Mouse (Mus musculus): ENCODE data around the gene Zfp771. TPM values are rescaled to one million over a fixed set of nuclear protein-coding genes. Genes with fewer than 3 reads are reported as not detected.

The Zfp771 gene
- polyA plus RNA-seq, 1 experiment from 2014 or later, result 39.7 TPM

- no peak overlapping the region for H3K4me3 ChIP-seq (ENCODE audit: low read depth, low read length)
- WGBS (ENCODE audit: insufficient replicate concordance), result 54% methylated on average over 4 of the region's 4 CpGs
- ATAC-seq (replicated peaks; ENCODE audit: insufficient number of reproducible peaks, low FRiP score, low TSS enrichment), result no peak
- no peaks in the 10 kb centered on the region for H3K27me3 ChIP-seq (ENCODE audit: control insufficient read depth, insufficient read depth, low read length)
- H3K4me1 ChIP-seq (ENCODE audit: control insufficient read depth, insufficient read depth, low read length), result no peaks in the 10 kb centered on the region; the same call in 1 of the 2 replicates
- no peaks in the 10 kb centered on the region for H3K36me3 ChIP-seq (ENCODE audit: control insufficient read depth, insufficient read depth, low read length)
- H3K27ac ChIP-seq (ENCODE audit: low read depth, low read length), result no peak overlapping the region
- H3K9me3 ChIP-seq (replicated peaks; ENCODE audit: control insufficient read depth, low read length), result no peaks in the 10 kb centered on the region
- H3K9ac ChIP-seq (ENCODE audit: low read depth, low read length), result no peak overlapping the region
- H3K4me2 ChIP-seq, result no peak overlapping the region
Measured at GRCm38 (mm10) chr7:127281114-127281513, 37.0 kb downstream of the Zfp771 start.

GRCm38 (mm10) chr7:127282190-127282589 lies 38.1 kb downstream of the Zfp771 start:
- Histone ChIP-seq H3K27me3 (ENCODE audit: control insufficient read depth, insufficient read depth, low read length) (no peaks in the 10 kb centered on the region), H3K27ac (ENCODE audit: low read depth, low read length) (no peak overlapping the region), H3K36me3 (ENCODE audit: control insufficient read depth, insufficient read depth, low read length) (no peaks in the 10 kb centered on the region), H3K9ac (ENCODE audit: low read depth, low read length) (no peak overlapping the region), H3K9me3 (replicated peaks; ENCODE audit: control insufficient read depth, low read length) (no peaks in the 10 kb centered on the region), H3K4me1 (ENCODE audit: control insufficient read depth, insufficient read depth, low read length) (no peaks in the 10 kb centered on the region; the same call in 1 of the 2 replicates), H3K4me2 (no peak overlapping the region), H3K4me3 (ENCODE audit: low read depth, low read length) (no peak overlapping the region)
- 76% methylated on average over 2 of the region's 2 CpGs for WGBS (ENCODE audit: insufficient replicate concordance)
- no peak for ATAC-seq (replicated peaks; ENCODE audit: insufficient number of reproducible peaks, low FRiP score, low TSS enrichment)

GRCm38 (mm10) chr7:127285154-127285553 lies 41.1 kb downstream of the Zfp771 start:
- Histone ChIP-seq H3K27me3 (ENCODE audit: control insufficient read depth, insufficient read depth, low read length) (no peaks in the 10 kb centered on the region), H3K4me1 (ENCODE audit: control insufficient read depth, insufficient read depth, low read length) (no peaks in the 10 kb centered on the region; the same call in 1 of the 2 replicates), H3K9ac (ENCODE audit: low read depth, low read length) (no peak overlapping the region), H3K9me3 (replicated peaks; ENCODE audit: control insufficient read depth, low read length) (peaks cover 10% of the 10 kb centered on the region), H3K4me2 (no peak overlapping the region), H3K36me3 (ENCODE audit: control insufficient read depth, insufficient read depth, low read length) (no peaks in the 10 kb centered on the region), H3K27ac (ENCODE audit: low read depth, low read length) (no peak overlapping the region), H3K4me3 (ENCODE audit: low read depth, low read length) (no peak overlapping the region)
- ATAC-seq (replicated peaks; ENCODE audit: insufficient number of reproducible peaks, low FRiP score, low TSS enrichment), result no peak
- WGBS (ENCODE audit: insufficient replicate concordance), result 54% methylated on average over 10 of the region's 10 CpGs

- 58% methylated on average over 1 of the region's 1 CpGs for WGBS (ENCODE audit: insufficient replicate concordance)
- no peak for ATAC-seq (replicated peaks; ENCODE audit: insufficient number of reproducible peaks, low FRiP score, low TSS enrichment)
Measured at GRCm38 (mm10) chr7:127287940-127288339, 43.9 kb downstream of the Zfp771 start.

GRCm38 (mm10) chr7:127289306-127289705 lies 45.2 kb downstream of the Zfp771 start:
- no peaks in the 10 kb centered on the region for H3K27me3 ChIP-seq (ENCODE audit: control insufficient read depth, insufficient read depth, low read length)
- H3K9me3 ChIP-seq (replicated peaks; ENCODE audit: control insufficient read depth, low read length), result peaks cover 10% of the 10 kb centered on the region
- no peak overlapping the region for H3K4me2 ChIP-seq
- H3K9ac ChIP-seq (ENCODE audit: low read depth, low read length), result no peak overlapping the region
- WGBS (ENCODE audit: insufficient replicate concordance), result 87% methylated on average over 2 of the region's 2 CpGs
- no peaks in the 10 kb centered on the region for H3K36me3 ChIP-seq (ENCODE audit: control insufficient read depth, insufficient read depth, low read length)
- ATAC-seq (replicated peaks; ENCODE audit: insufficient number of reproducible peaks, low FRiP score, low TSS enrichment), result no peak
- no peak overlapping the region for H3K27ac ChIP-seq (ENCODE audit: low read depth, low read length)
- H3K4me1 ChIP-seq (ENCODE audit: control insufficient read depth, insufficient read depth, low read length), result no peaks in the 10 kb centered on the region
- no peak overlapping the region for H3K4me3 ChIP-seq (ENCODE audit: low read depth, low read length)

More at GRCm38 (mm10) chr7:127287940-127288339, 43.9 kb downstream of the Zfp771 start:
- Histone ChIP-seq H3K36me3 (ENCODE audit: control insufficient read depth, insufficient read depth, low read length) (no peaks in the 10 kb centered on the region), H3K4me3 (ENCODE audit: low read depth, low read length) (no peak overlapping the region), H3K27ac (ENCODE audit: low read depth, low read length) (no peak overlapping the region), H3K4me2 (no peak overlapping the region), H3K9ac (ENCODE audit: low read depth, low read length) (no peak overlapping the region), H3K9me3 (replicated peaks; ENCODE audit: control insufficient read depth, low read length) (peaks cover 10% of the 10 kb centered on the region), H3K27me3 (ENCODE audit: control insufficient read depth, insufficient read depth, low read length) (no peaks in the 10 kb centered on the region), H3K4me1 (ENCODE audit: control insufficient read depth, insufficient read depth, low read length) (no peaks in the 10 kb centered on the region)

- Histone ChIP-seq H3K36me3 (ENCODE audit: control insufficient read depth, insufficient read depth, low read length) (no peaks in the 10 kb centered on the region), H3K4me1 (ENCODE audit: control insufficient read depth, insufficient read depth, low read length) (no peaks in the 10 kb centered on the region), H3K27ac (ENCODE audit: low read depth, low read length) (no peak overlapping the region), H3K4me3 (ENCODE audit: low read depth, low read length) (no peak overlapping the region), H3K9ac (ENCODE audit: low read depth, low read length) (no peak overlapping the region), H3K4me2 (no peak overlapping the region), H3K27me3 (ENCODE audit: control insufficient read depth, insufficient read depth, low read length) (no peaks in the 10 kb centered on the region), H3K9me3 (replicated peaks; ENCODE audit: control insufficient read depth, low read length) (peaks cover 10% of the 10 kb centered on the region)
- ATAC-seq (replicated peaks; ENCODE audit: insufficient number of reproducible peaks, low FRiP score, low TSS enrichment), result no peak
- WGBS (ENCODE audit: insufficient replicate concordance), result 67% methylated on average over 8 of the region's 8 CpGs
Measured at GRCm38 (mm10) chr7:127290142-127290541, 46.1 kb downstream of the Zfp771 start.

GRCm38 (mm10) chr7:127296098-127296497 lies 52.0 kb downstream of the Zfp771 start, which contains the start of gene Itgal:
Gene Itgal (plus strand): TSS chr7:127296260.
- 69% methylated on average over 11 of the region's 11 CpGs for WGBS (ENCODE audit: insufficient replicate concordance)
- ATAC-seq (replicated peaks; ENCODE audit: insufficient number of reproducible peaks, low FRiP score, low TSS enrichment), result no peak
- no peak within 1 kb of the TSS for H3K4me3 ChIP-seq (ENCODE audit: low read depth, low read length)

GRCm38 (mm10) chr7:127296786-127297555 lies 52.9 kb downstream of the Zfp771 start:
- H3K9ac ChIP-seq (ENCODE audit: low read depth, low read length), result no peak overlapping the region
- 80% methylated on average over 5 of the region's 5 CpGs for WGBS (ENCODE audit: insufficient replicate concordance)
- H3K36me3 ChIP-seq (ENCODE audit: control insufficient read depth, insufficient read depth, low read length), result no peaks in the 10 kb centered on the region
- ATAC-seq (replicated peaks; ENCODE audit: insufficient number of reproducible peaks, low FRiP score, low TSS enrichment), result no peak
- H3K27me3 ChIP-seq (ENCODE audit: control insufficient read depth, insufficient read depth, low read length), result no peaks in the 10 kb centered on the region
- no peak overlapping the region for H3K4me3 ChIP-seq (ENCODE audit: low read depth, low read length)
- H3K27ac ChIP-seq (ENCODE audit: low read depth, low read length), result no peak overlapping the region
- H3K9me3 ChIP-seq (replicated peaks; ENCODE audit: control insufficient read depth, low read length), result no peaks in the 10 kb centered on the region
- no peak overlapping the region for H3K4me2 ChIP-seq
- no peaks in the 10 kb centered on the region for H3K4me1 ChIP-seq (ENCODE audit: control insufficient read depth, insufficient read depth, low read length)

More at GRCm38 (mm10) chr7:127296098-127296497, 52.0 kb downstream of the Zfp771 start, which contains the start of gene Itgal:
- Histone ChIP-seq H3K9ac (ENCODE audit: low read depth, low read length) (no peak within 1 kb of the TSS), H3K4me1 (ENCODE audit: control insufficient read depth, insufficient read depth, low read length) (no peaks in the 10 kb centered on the region), H3K9me3 (replicated peaks; ENCODE audit: control insufficient read depth, low read length) (no peaks in the 10 kb centered on the region), H3K27ac (ENCODE audit: low read depth, low read length) (no peak within 1 kb of the TSS), H3K36me3 (ENCODE audit: control insufficient read depth, insufficient read depth, low read length) (no peaks in the 10 kb centered on the region), H3K27me3 (ENCODE audit: control insufficient read depth, insufficient read depth, low read length) (no peaks in the 10 kb centered on the region), H3K4me2 (no peak within 1 kb of the TSS)

Data from heart, embryonic 11.5 days (tissue).